ENCODE assay signal across 26 mouse cellular contexts in the genomic region with DNA sequence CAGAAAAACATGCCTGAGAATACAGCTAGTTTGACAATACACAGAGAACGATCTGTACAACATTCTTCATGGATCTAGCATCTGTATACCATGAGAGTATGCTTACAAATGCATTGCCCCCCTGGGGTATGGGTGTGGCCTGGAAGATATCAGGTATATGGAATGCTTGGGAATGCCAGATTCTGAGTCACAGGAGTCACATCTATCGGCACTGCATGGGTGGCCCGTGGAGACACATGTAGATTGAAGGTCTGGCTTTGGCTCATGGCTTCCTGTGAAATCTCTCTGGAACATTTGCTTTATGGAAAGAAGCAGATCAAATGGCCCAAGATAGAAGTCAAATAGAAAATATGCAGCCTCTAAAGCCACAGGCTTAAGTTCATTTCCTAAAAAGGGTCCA. TPM values are rescaled to one million over a fixed set of nuclear protein-coding genes. Genes with fewer than 3 reads are reported as not detected.
DNase-seq lines count a peak whose midpoint lies in the region; ATAC-seq lines count a peak whose summit lies in the region.
"Had no signal": no experiment of that assay in that cellular context is flagged by ENCODE, and none has a peak within 500 bp of the region (broad histone marks: within the 10 kb centered on the region; RNA-seq: fewer than 3 reads in every experiment).

No protein-coding gene starts in this region.

- H3K27ac ChIP-seq in intestine, embryonic 15.5 days = no peak overlapping the region
- H3K27ac ChIP-seq: embryonic facial prominence, embryonic 12.5 days; forebrain, embryonic 13.5 days; forebrain, embryonic 15.5 days had no signal

- no peak overlapping the region for H3K4me3 ChIP-seq in intestine, embryonic 15.5 days (replicated peaks)
- H3K4me3 ChIP-seq: embryonic facial prominence, embryonic 12.5 days; forebrain, embryonic 13.5 days; forebrain, embryonic 15.5 days had no signal

- no peaks in the 10 kb centered on the region for H3K27me3 ChIP-seq in intestine, embryonic 15.5 days (replicated peaks)
- H3K27me3 ChIP-seq: CH12.LX; embryonic facial prominence, embryonic 12.5 days; forebrain, embryonic 13.5 days; forebrain, embryonic 15.5 days; Patski had no signal

- no peaks in the 10 kb centered on the region for H3K9me3 ChIP-seq in intestine, embryonic 15.5 days
- H3K9me3 ChIP-seq: embryonic facial prominence, embryonic 12.5 days; forebrain, embryonic 13.5 days; forebrain, embryonic 15.5 days had no signal

- H3K4me2 ChIP-seq in intestine, embryonic 15.5 days (replicated peaks) = no peak overlapping the region
- H3K4me2 ChIP-seq: embryonic facial prominence, embryonic 12.5 days; forebrain, embryonic 13.5 days; forebrain, embryonic 15.5 days had no signal

- no peaks in the 10 kb centered on the region for H3K36me3 ChIP-seq in intestine, embryonic 15.5 days
- H3K36me3 ChIP-seq: embryonic facial prominence, embryonic 12.5 days; forebrain, embryonic 15.5 days; G1E had no signal

- no peaks in the 10 kb centered on the region for H3K4me1 ChIP-seq in intestine, embryonic 15.5 days (replicated peaks)
- H3K4me1 ChIP-seq: embryonic facial prominence, embryonic 12.5 days; forebrain, embryonic 13.5 days; forebrain, embryonic 15.5 days had no signal

- no peak for ATAC-seq in intestine, embryonic 15.5 days
- ATAC-seq: CD4-positive, CD25-positive, alpha-beta regulatory T cell, adult 4 months; forebrain, embryonic 13.5 days; forebrain, embryonic 15.5 days; forebrain, postnatal 0 days; Patski had no signal

- peak; percentile 8 for DNase-seq in heart, postnatal 4 days
- no peak for DNase-seq in heart, adult 9 months (ENCODE audit: low spot score in 2 of 2)
- DNase-seq in 3T3-L1 (ENCODE audit: low read depth, low spot score) = peak; percentile 32
- DNase-seq in ZHBTc4 (ENCODE audit: low read depth, low spot score) = peak; percentile 15
- DNase-seq in layer of hippocampus, adult 9-10 months (ENCODE audit: low spot score) = no peak
- DNase-seq: adrenal gland, adult 2 months; adrenal gland, postnatal 10 days; adrenal gland, postnatal 25 days; B cell, adult 2 months; cerebellum, adult 11 months; cerebellum, adult 18-20 months; cerebellum, adult 8-10 months; cerebellum, adult 9-11 months; cerebellum, postnatal 14 days; cerebellum, postnatal 36 days; embryo, embryonic 11 days; forebrain, postnatal 0 days had no signal

- WGBS in intestine, embryonic 15.5 days = 85% methylated on average over 3 of the region's 3 CpGs

- H3K9ac ChIP-seq in intestine, embryonic 15.5 days = no peak overlapping the region
- H3K9ac ChIP-seq: embryonic facial prominence, embryonic 12.5 days; forebrain, embryonic 13.5 days; forebrain, embryonic 15.5 days; forebrain, postnatal 0 days had no signal

RNA-seq across cellular contexts. Expression of a gene that starts 59.6 kb away (rescaled TPM):
- total RNA-seq in heart, postnatal 4 days (2021) = 1 to 10 TPM; 4.3 to 4.9 TPM
- 5.7 and 6.3 TPM in 2 replicates for polyA plus RNA-seq in intestine, embryonic 15.5 days (2015; fragmentation: Nextera tagmentation; extraction: Ambion mirVana)
- total RNA-seq: CH12.LX; common myeloid progenitor, adult 5-6 weeks had no signal
- polyA plus RNA-seq: CD4-positive, CD25-positive, alpha-beta regulatory T cell, adult 4 months; G1E had no signal

Comparison
In these comparisons a context has a peak if more than half of its experiments do, and no peak if none do; other contexts are left out.
1. DNase-seq: peak in heart, postnatal 4 days (single experiment), 3T3-L1 (single experiment) and ZHBTc4 (single experiment); none in heart, adult 9 months (0 of 2) and layer of hippocampus, adult 9-10 months (single experiment).